Mouse (Mus musculus) bone marrow macrophage, adult 2 months (primary cell): Measurements from ENCODE around the gene Fbxl18. TPM values are rescaled to one million over a fixed set of nuclear protein-coding genes. Genes with fewer than 3 reads are reported as not detected.
"Not testable (repeated sequence)": the region's sequence is repeated elsewhere in the genome, so short reads cannot be mapped to it uniquely, and the experiment has no call there.

Experiments
- H3K27ac ChIP-seq: 2 replicates; pipeline ENCODE4 v1.5.1; 2012; ENCODE audit warnings: low read depth, low read length; ENCODE audit not compliant: insufficient read depth
- H3K4me1 ChIP-seq: 2 replicates; pipeline ENCODE4 v1.6.1; 2012; ENCODE audit warnings: low read length; ENCODE audit not compliant: control insufficient read depth, insufficient read depth
- H3K4me3 ChIP-seq: 2 replicates; pipeline ENCODE4 v1.5.1; 2012; ENCODE audit warnings: mild to moderate bottlenecking, low read length, moderate library complexity; ENCODE audit not compliant: insufficient read depth
- CTCF ChIP-seq: IDR thresholded peaks from 2 replicates; pipeline ENCODE4 v1.5.1; 2012; ENCODE audit warnings: low read depth, mild to moderate bottlenecking, low read length, moderate library complexity
- POLR2A ChIP-seq: IDR thresholded peaks from 2 replicates; pipeline ENCODE4 v1.6.1; 2012; ENCODE audit warnings: mild to moderate bottlenecking, low read depth, low read length, borderline replicate concordance
- polyA plus RNA-seq: library from polyadenylated mRNA; stranded (reverse); fragments of >200 nt; gene quantifications from 2 replicates; pipeline ENCODE4 v1.2.4, GENCODE M21; 2012; ENCODE audit not compliant: missing spikeins, insufficient read depth, insufficient read length

Gene Fbxl18
- polyA plus RNA-seq, 1 experiment: 12.5 TPM

- Histone ChIP-seq H3K4me3 (no peak overlapping the region), H3K27ac (no peak overlapping the region), H3K4me1 (peaks cover 5% of the 10 kb centered on the region; the same call in 1 of the 2 replicates)
- TF ChIP-seq POLR2A: no peak
- no peak for TF ChIP-seq CTCF
Observed at GRCm38 (mm10) chr5:142900651-142901050, 5.4 kb upstream of the Fbxl18 start.

GRCm38 (mm10) chr5:142899932-142900533, 4.8 kb upstream of the Fbxl18 start:
- Histone ChIP-seq H3K27ac (no peak overlapping the region), H3K4me3 (no peak overlapping the region), H3K4me1 (peaks cover 5% of the 10 kb centered on the region; the same call in 1 of the 2 replicates)
- TF ChIP-seq POLR2A (no peak), CTCF (no peak)

- Histone ChIP-seq H3K27ac (no peak overlapping the region), H3K4me1 (peaks cover 7% of the 10 kb centered on the region), H3K4me3 (no peak overlapping the region)
- TF ChIP-seq CTCF: no peak
Observed at GRCm38 (mm10) chr5:142899057-142899601, 3.9 kb upstream of the Fbxl18 start.

GRCm38 (mm10) chr5:142898316-142898715, 3.1 kb upstream of the Fbxl18 start:
- TF ChIP-seq CTCF (no peak), POLR2A (no peak)
- H3K27ac ChIP-seq: no peak overlapping the region
- no peak overlapping the region for H3K4me3 ChIP-seq
- peaks cover 10% of the 10 kb centered on the region for H3K4me1 ChIP-seq

GRCm38 (mm10) chr5:142897568-142898248, 2.5 kb upstream of the Fbxl18 start:
- TF ChIP-seq CTCF (no peak), POLR2A (no peak)
- Histone ChIP-seq H3K27ac (no peak overlapping the region), H3K4me1 (peaks cover 10% of the 10 kb centered on the region), H3K4me3 (no peak overlapping the region)

GRCm38 (mm10) chr5:142896713-142897112, 1.5 kb upstream of the Fbxl18 start:
- H3K4me1 ChIP-seq: peaks cover 10% of the 10 kb centered on the region
- no peak overlapping the region for H3K4me3 ChIP-seq
- no peak for TF ChIP-seq POLR2A
- no peak for TF ChIP-seq CTCF
- no peak overlapping the region for H3K27ac ChIP-seq

GRCm38 (mm10) chr5:142896192-142896591, 971 bp upstream of the Fbxl18 start:
- Histone ChIP-seq H3K4me3 (peak overlapping the region; percentile 93), H3K27ac (peak overlapping the region; percentile 28; the same call in 1 of the 2 replicates), H3K4me1 (peaks cover 10% of the 10 kb centered on the region)
- TF ChIP-seq CTCF (no peak), POLR2A (no peak)

- TF ChIP-seq CTCF: no peak
- TF ChIP-seq POLR2A: no peak
- peaks cover 9% of the 10 kb centered on the region for H3K4me1 ChIP-seq
- no peak overlapping the region for H3K27ac ChIP-seq
- no peak overlapping the region for H3K4me3 ChIP-seq
Observed at GRCm38 (mm10) chr5:142891396-142891795, 3.8 kb downstream of the Fbxl18 start.

GRCm38 (mm10) chr5:142887533-142887932, 7.7 kb downstream of the Fbxl18 start:
- not testable (repeated sequence) for H3K4me1 ChIP-seq, H3K27ac ChIP-seq, H3K4me3 ChIP-seq

- Histone ChIP-seq H3K4me3 (no peak overlapping the region), H3K27ac (no peak overlapping the region), H3K4me1 (no peaks in the 10 kb centered on the region)
- no peak for TF ChIP-seq CTCF
- no peak for TF ChIP-seq POLR2A
Observed at GRCm38 (mm10) chr5:142886761-142887160, 8.5 kb downstream of the Fbxl18 start.
